Mouse (Mus musculus) heart, embryonic 14.5 days (tissue): ENCODE measurements around the gene Sit1. TPM values are rescaled to one million over a fixed set of nuclear protein-coding genes. Genes with fewer than 3 reads are reported as not detected.

Experiments used
- ATAC-seq: fragments of 200-750 bp; cut with Nextera tagmentation; 2 replicates; pipeline ENCODE4 v1.8.0; 2017; ENCODE audit warnings: low read depth, moderate TSS enrichment; ENCODE audit not compliant: insufficient number of reproducible peaks, insufficient read depth, low FRiP score
- H3K27ac ChIP-seq, 2 experiments: fragments of 200-500 bp in 1 of 2; fragments of 300-500 bp in 1 of 2; sonication (generic) in 1 of 2; replicated peaks in 1 of 2; 2 replicates each; pipeline ENCODE4 v1.5.1; 2012 to 2014; ENCODE audit warnings: low read depth in 2 of 2, low read length in 2 of 2, control low read depth in 1 of 2, mild to moderate bottlenecking in 1 of 2, mixed read lengths in 1 of 2; ENCODE audit not compliant: control insufficient read depth in 1 of 2, insufficient read depth in 1 of 2
- H3K27me3 ChIP-seq: fragments of 300-500 bp; sonication (generic); 2 replicates; pipeline ENCODE4 v1.6.1; 2014; ENCODE audit warnings: mild to moderate bottlenecking, low read length, control low read depth; ENCODE audit not compliant: control insufficient read depth, insufficient read depth
- H3K36me3 ChIP-seq: fragments of 300-500 bp; sonication (generic); 2 replicates; pipeline ENCODE4 v1.6.1; 2014; ENCODE audit warnings: mild to moderate bottlenecking, control low read depth, low read length, mixed read lengths; ENCODE audit not compliant: control insufficient read depth, insufficient read depth
- H3K4me1 ChIP-seq, 2 experiments: fragments of 200-500 bp in 1 of 2; fragments of 300-500 bp in 1 of 2; sonication (generic) in 1 of 2; 2 replicates each; pipeline ENCODE4 v1.6.1; 2012 to 2014; ENCODE audit warnings: low read length in 2 of 2, control low read depth in 1 of 2, mixed read lengths in 1 of 2; ENCODE audit not compliant: control insufficient read depth in 2 of 2, insufficient read depth in 2 of 2
- H3K4me2 ChIP-seq: fragments of 300-500 bp; sonication (generic); 2 replicates; pipeline ENCODE4 v1.6.1; 2014; ENCODE audit warnings: mild to moderate bottlenecking, low read length
- H3K4me3 ChIP-seq, 2 experiments: fragments of 200-500 bp in 1 of 2; fragments of 300-500 bp in 1 of 2; sonication (generic) in 1 of 2; 2 replicates each; pipeline ENCODE4 v1.5.1; 2012 to 2014; ENCODE audit warnings: low read length in 2 of 2, mild to moderate bottlenecking in 2 of 2, control low read depth in 1 of 2, low read depth in 1 of 2, moderate library complexity in 1 of 2; ENCODE audit not compliant: control insufficient read depth in 1 of 2, insufficient read depth in 1 of 2
- H3K9ac ChIP-seq: fragments of 300-500 bp; sonication (generic); 2 replicates; pipeline ENCODE4 v1.6.1; 2014; ENCODE audit warnings: mild to moderate bottlenecking, low read length
- H3K9me3 ChIP-seq: fragments of 300-500 bp; sonication (generic); 2 replicates; pipeline ENCODE4 v1.6.1; 2016; ENCODE audit warnings: low read length, control low read depth; ENCODE audit not compliant: control insufficient read depth
- WGBS: fragments of 180-500 bp; shearing (Covaris S2); extraction: QIAGEN DNeasy Blood & Tissue Kit; methylation state at CpG from one replicate; pipeline ENCODE4 v1.1.7; 2014; 5-methylcytosine and 5-hydroxymethylcytosine counted together
- polyA plus RNA-seq: library from polyadenylated mRNA; unstranded; fragments of >200 nt; fragmentation: Nextera tagmentation; extraction: Ambion mirVana; gene quantifications from 2 replicates; pipeline ENCODE4 v1.2.1, GENCODE M21; 2014

Gene Sit1
- polyA plus RNA-seq, 1 experiment from 2014 or later = not detected

DNA sequence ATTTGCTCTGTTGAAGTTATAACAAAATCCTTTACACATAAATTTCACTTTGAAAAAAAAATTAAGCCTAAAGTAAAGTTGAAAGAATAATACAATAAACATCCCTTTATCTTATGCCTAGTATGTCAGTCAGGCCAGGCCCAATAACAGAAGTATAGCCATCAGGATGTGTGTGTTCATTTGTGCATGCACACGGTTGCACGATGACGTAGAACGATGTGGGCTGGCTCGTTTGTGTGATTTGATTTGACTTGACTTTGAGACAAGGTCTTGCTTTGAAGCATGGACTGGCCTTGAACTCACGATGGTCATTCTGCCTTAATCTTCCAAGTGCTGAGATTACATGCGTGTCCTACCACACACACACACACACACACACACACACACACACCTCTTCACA is 16.7 kb downstream of the Sit1 start:
- no peak overlapping the region for H3K9ac ChIP-seq
- H3K4me1 ChIP-seq = no peaks in the 10 kb centered on the region; a peak in 1 of 4 replicates
- no peak overlapping the region for H3K4me3 ChIP-seq
- ATAC-seq = no peak
- H3K27me3 ChIP-seq = no peaks in the 10 kb centered on the region
- H3K4me2 ChIP-seq = no peak overlapping the region
- 89% methylated on average over 7 of the region's 7 CpGs for WGBS
- no peaks in the 10 kb centered on the region for H3K9me3 ChIP-seq
- H3K27ac ChIP-seq = no peak overlapping the region
- H3K36me3 ChIP-seq = no peaks in the 10 kb centered on the region

DNA sequence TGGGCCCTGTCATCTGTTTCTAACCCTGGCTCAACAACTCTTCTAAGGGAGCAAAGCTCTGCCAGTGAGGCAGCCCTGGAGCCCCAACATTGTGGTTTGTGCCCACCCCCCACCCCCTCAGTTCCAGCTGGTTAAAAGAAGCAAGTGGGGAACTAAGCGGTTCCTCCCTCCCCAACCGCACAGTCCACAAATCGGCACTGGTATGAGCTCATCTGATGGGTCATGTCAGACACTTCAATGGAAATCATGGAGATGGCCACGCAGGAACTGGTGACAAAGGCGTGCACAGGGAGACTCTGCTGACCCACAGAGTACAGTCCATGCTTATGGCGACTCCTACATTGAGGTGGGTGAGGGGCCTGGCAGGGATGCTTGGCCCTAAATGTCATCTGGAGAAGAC is 17.6 kb downstream of the Sit1 start:
- 77% methylated on average over 6 of the region's 6 CpGs for WGBS
- no peak overlapping the region for H3K27ac ChIP-seq
- no peaks in the 10 kb centered on the region for H3K9me3 ChIP-seq
- no peak overlapping the region for H3K4me3 ChIP-seq
- no peaks in the 10 kb centered on the region for H3K27me3 ChIP-seq
- H3K4me1 ChIP-seq = no peaks in the 10 kb centered on the region; a peak in 1 of 4 replicates
- H3K9ac ChIP-seq = no peak overlapping the region
- no peaks in the 10 kb centered on the region for H3K36me3 ChIP-seq
- H3K4me2 ChIP-seq = no peak overlapping the region
- ATAC-seq = no peak

DNA sequence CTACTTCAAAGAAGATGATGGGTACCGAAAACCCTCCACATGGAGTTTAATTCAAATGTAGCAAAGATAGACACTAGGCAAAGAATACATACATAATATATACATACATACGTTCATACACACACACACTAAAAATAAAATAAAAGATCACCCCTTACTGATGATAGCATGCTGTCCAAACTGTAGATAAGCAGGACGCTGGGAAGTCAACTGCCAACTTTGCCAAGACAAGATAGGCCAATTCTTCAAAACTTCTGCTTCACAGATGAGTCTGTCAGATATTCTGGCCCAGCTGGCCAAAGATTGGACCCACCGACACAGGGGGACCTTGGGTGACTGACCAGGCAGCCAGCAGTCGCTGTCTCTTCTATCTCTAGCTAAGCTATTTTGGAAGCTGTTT is 20.4 kb downstream of the Sit1 start:
- Histone ChIP-seq H3K27ac (no peak overlapping the region), H3K9me3 (no peaks in the 10 kb centered on the region), H3K27me3 (no peaks in the 10 kb centered on the region), H3K9ac (no peak overlapping the region), H3K4me2 (no peak overlapping the region), H3K36me3 (no peaks in the 10 kb centered on the region), H3K4me3 (no peak overlapping the region), H3K4me1 (no peaks in the 10 kb centered on the region; a peak in 1 of 4 replicates)
- WGBS = 81% methylated on average over 5 of the region's 5 CpGs
- no peak for ATAC-seq

DNA sequence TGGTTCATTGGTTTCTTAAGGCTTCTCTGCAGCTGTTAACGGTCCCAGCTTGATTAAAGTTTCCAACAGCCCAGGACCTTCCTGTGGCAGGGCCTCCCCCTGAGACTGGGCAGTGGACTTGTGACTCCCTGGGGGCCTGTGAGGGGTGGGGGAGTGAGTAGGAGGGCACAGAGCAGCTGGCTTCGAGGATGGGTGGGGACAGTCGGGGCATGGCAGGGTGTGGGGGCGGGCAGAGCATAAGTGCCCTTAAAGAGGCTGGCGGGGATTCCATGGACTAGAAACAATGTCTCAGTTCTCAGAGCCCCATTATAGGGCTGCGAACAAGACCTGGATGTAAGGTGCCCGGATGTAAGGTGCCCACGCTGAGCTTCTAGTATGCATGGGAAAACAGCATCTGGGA is 26.4 kb downstream of the Sit1 start:
- ATAC-seq = no peak
- Histone ChIP-seq H3K9me3 (no peaks in the 10 kb centered on the region), H3K4me3 (no peak overlapping the region), H3K9ac (no peak overlapping the region), H3K4me1 (peaks cover 13 to 18% of the 10 kb centered on the region in 2 experiments; a peak in 3 of 4 replicates), H3K27ac (no peak overlapping the region), H3K36me3 (no peaks in the 10 kb centered on the region), H3K4me2 (no peak overlapping the region), H3K27me3 (peaks cover 36% of the 10 kb centered on the region)
- WGBS = 16% methylated on average over 8 of the region's 8 CpGs

DNA sequence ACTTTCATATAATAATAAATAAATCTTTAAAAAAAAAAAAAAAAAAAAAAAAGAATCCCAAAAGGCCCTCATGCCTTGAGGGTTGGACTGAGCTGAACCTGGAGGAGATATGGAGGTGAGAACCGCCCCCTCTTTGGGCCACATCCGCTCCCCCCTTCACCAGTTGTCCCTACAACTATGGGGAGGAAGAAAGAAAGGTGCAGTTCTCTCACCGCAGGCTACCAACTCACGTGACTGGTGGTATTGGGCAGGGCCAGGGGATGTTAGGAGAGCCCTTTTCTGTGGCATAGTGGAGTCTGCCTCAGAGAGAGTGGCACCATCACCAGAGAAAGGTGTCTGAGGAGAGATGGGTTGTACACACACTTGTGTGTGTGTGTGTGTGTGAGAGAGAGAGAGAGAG is 27.1 kb downstream of the Sit1 start:
- ATAC-seq = no peak
- Histone ChIP-seq H3K36me3 (no peaks in the 10 kb centered on the region), H3K4me3 (no peak overlapping the region), H3K4me2 (no peak overlapping the region), H3K9ac (no peak overlapping the region), H3K27ac (no peak overlapping the region), H3K27me3 (peaks cover 42% of the 10 kb centered on the region), H3K9me3 (no peaks in the 10 kb centered on the region), H3K4me1 (peaks cover 14 to 18% of the 10 kb centered on the region in 2 experiments; a peak in 3 of 4 replicates)
- 30% methylated on average over 4 of the region's 4 CpGs for WGBS

DNA sequence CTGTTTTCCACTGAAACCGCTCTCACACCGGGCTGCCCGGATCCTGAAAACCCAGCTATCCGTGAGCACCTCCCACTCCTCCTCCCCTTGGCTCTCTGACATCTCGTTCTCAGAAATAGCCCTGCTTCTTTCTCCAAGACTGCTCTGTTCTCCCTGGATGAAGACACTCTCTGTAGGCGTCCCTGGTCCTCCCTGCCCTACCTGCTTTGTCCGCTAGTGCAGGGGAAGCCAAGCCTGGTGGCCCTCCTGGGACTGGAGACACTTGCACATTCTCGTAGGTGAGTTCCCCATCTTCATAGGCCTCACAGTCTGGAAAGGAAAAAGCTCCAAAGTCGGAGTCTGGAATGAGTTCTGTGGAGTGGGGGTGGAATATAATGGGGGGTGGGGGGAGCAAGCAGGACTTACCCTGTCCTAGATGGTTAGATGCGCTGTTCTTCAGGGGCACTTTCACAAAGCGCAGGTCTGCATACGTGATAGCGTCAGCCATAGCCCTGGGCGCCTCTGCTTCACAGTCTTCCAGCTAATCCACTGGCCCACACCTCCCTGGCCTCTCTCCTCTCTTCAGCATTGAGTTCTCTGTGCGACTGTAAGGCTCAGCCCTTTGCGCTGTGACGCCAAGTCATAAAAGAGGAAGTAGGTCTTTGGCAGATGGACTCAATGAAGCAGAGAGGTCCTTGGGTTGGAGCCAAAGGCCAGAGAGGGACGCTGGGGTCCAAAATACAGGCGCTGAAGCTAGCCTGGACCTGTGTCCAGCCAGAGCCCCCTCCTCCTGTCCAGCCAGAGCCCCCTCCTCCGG is 29.3 kb downstream of the Sit1 start, which contains the start of gene Cd72:
Gene Cd72, minus strand, starts transcription at position 588 of the 796 bp plus-strand sequence.
- H3K27me3 ChIP-seq = peaks cover 45% of the 10 kb centered on the region
- H3K4me1 ChIP-seq = peaks cover 14 to 18% of the 10 kb centered on the region in 2 experiments; a peak in 3 of 4 replicates
- WGBS = 29% methylated on average over 20 of the region's 20 CpGs
- peak within 1 kb of the TSS; percentile 54 for H3K9ac ChIP-seq
- H3K9me3 ChIP-seq = no peaks in the 10 kb centered on the region
- no peaks in the 10 kb centered on the region for H3K36me3 ChIP-seq
- ATAC-seq = no peak
- peak within 1 kb of the TSS; percentile 14 to 27; a peak in 3 of 4 replicates for H3K4me3 ChIP-seq
- H3K4me2 ChIP-seq = peak within 1 kb of the TSS; percentile 62
- H3K27ac ChIP-seq = no peak within 1 kb of the TSS

DNA sequence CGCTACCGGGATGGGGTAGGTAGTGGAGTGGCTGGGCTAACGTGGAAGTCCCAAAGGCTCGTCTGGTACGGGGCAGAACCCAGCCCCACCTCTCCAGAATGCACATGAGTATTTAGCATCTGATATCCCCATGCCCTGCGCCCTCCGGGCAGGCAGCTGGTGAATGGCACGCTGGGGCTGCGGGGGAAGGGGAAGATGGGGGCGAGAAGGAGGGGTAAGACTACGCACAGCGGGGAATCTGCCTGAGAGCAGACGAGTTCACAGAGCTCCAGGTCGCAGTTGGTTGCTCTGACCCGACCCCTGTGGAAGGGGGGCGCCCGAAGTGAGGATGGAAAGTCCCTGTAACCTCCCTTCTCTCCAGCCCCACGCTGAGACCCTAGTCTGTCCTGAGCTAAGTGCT is 30.1 kb downstream of the Sit1 start:
- H3K9ac ChIP-seq = peak overlapping the region; percentile 54
- no peak for ATAC-seq
- 1% methylated on average over 18 of the region's 18 CpGs for WGBS

More for the DNA sequence above, 30.1 kb downstream of the Sit1 start:
- Histone ChIP-seq H3K4me2 (peak overlapping the region; percentile 62), H3K4me1 (peaks cover 14 to 18% of the 10 kb centered on the region in 2 experiments; a peak in 3 of 4 replicates), H3K27ac (no peak overlapping the region), H3K27me3 (peaks cover 45% of the 10 kb centered on the region), H3K4me3 (peak overlapping the region; percentile 14 to 27; a peak in 3 of 4 replicates), H3K9me3 (no peaks in the 10 kb centered on the region), H3K36me3 (no peaks in the 10 kb centered on the region)
